Mouse (Mus musculus) spleen, postnatal 14 days (tissue): ENCODE data around the gene Usp36.
A peak's percentile ranks its signal among the peaks of the same experiment; 100 is the strongest.

Source experiments
- DNase-seq, 2 experiments: peaks; one replicate each; pipeline ENCODE4 v3.0.0; 2021 to 2022; ENCODE audit warnings: low spot score in 2 of 2

Usp36 gene

GRCm38 (mm10) chr11:118222917-118223316, 67.1 kb downstream of the Usp36 start:
- DNase-seq: no peak

- DNase-seq: no peak
Observed at GRCm38 (mm10) chr11:118222351-118222885, 67.6 kb downstream of the Usp36 start.

- DNase-seq: peak in 1 of 2 experiments; percentile 62
Observed at GRCm38 (mm10) chr11:118220561-118221262, 69.3 kb downstream of the Usp36 start.

- no peak for DNase-seq
Observed at GRCm38 (mm10) chr11:118219066-118219465, 71.0 kb downstream of the Usp36 start.

- DNase-seq: no peak
Observed at GRCm38 (mm10) chr11:118216468-118216867, 73.6 kb downstream of the Usp36 start.

- DNase-seq: no peak
Observed at GRCm38 (mm10) chr11:118215928-118216458, 74.1 kb downstream of the Usp36 start.

- DNase-seq: no peak
Observed at GRCm38 (mm10) chr11:118212636-118213112, 77.4 kb downstream of the Usp36 start.

- peak in 1 of 2 experiments; percentile 41 for DNase-seq
Observed at GRCm38 (mm10) chr11:118211749-118212635, 78.1 kb downstream of the Usp36 start.

- DNase-seq: no peak
Observed at GRCm38 (mm10) chr11:118210962-118211361, 79.1 kb downstream of the Usp36 start.

- no peak for DNase-seq
Observed at GRCm38 (mm10) chr11:118210116-118210515, 79.9 kb downstream of the Usp36 start.
